Comparison of ENCODE assay signal across 9 mouse cellular contexts in genomic region chr19:41835816-41836215, GRCm38 (mm10). TPM values are rescaled to one million over a fixed set of nuclear protein-coding genes. Genes with fewer than 3 reads are reported as not detected.
DNase-seq lines count a peak whose midpoint lies in the region; ATAC-seq lines count a peak whose summit lies in the region.
"Had no signal": no experiment of that assay in that cellular context is flagged by ENCODE, and none has a peak within 500 bp of the region (broad histone marks: within the 10 kb centered on the region; RNA-seq: fewer than 3 reads in every experiment).

No protein-coding gene starts in this region.

- H3K9me3 ChIP-seq in neural tube, embryonic 11.5 days (ENCODE audit: control insufficient read depth, low read length): no peaks in the 10 kb centered on the region

- no peak for ATAC-seq in neural tube, embryonic 11.5 days (ENCODE audit: insufficient read depth, low FRiP score, low TSS enrichment)
- peak; percentile 56 for ATAC-seq in granulocyte monocyte progenitor cell, adult 5-6 weeks (replicated peaks; ENCODE audit: poor library complexity, severe bottlenecking)
- peak; percentile 79 for ATAC-seq in megakaryocyte progenitor cell, adult 5-6 weeks (replicated peaks; ENCODE audit: poor library complexity)

- no peak overlapping the region for H3K4me3 ChIP-seq in neural tube, embryonic 11.5 days (ENCODE audit: low read depth, low read length)
- H3K4me3 ChIP-seq: left cerebral cortex, adult 2 months had no signal

- peaks cover 13% of the 10 kb centered on the region; the same call in 1 of the 2 replicates for H3K4me1 ChIP-seq in neural tube, embryonic 11.5 days (ENCODE audit: control insufficient read depth, insufficient read depth, low read length)

- peaks cover 8% of the 10 kb centered on the region; the same call in 1 of the 2 replicates for H3K27me3 ChIP-seq in neural tube, embryonic 11.5 days (ENCODE audit: control insufficient read depth, insufficient read depth, low read length)

- H3K9ac ChIP-seq in neural tube, embryonic 11.5 days (ENCODE audit: low read length): no peak overlapping the region

- H3K27ac ChIP-seq in neural tube, embryonic 11.5 days (ENCODE audit: low read depth, low read length): no peak overlapping the region
- H3K27ac ChIP-seq: left cerebral cortex, adult 2 months had no signal

- no peak for DNase-seq in neural tube, embryonic 11.5 days (ENCODE audit: low spot score)
- DNase-seq in neural tube, embryonic 10.5 days (ENCODE audit: extremely low spot score, low spot score): no peak
- peak; percentile 76 for DNase-seq in c-Kit-negative CD71-positive TER-119-positive erythroid progenitor cells, embryonic 14.5 days (ENCODE audit: low read depth, low spot score)
- DNase-seq in layer of hippocampus, adult 9-11 months: peak; percentile 63
- DNase-seq in thymus, postnatal 25 days: peak; percentile 27
- DNase-seq in urinary bladder, postnatal 10 days (ENCODE audit: low spot score): no peak

- H3K36me3 ChIP-seq in neural tube, embryonic 11.5 days (ENCODE audit: control insufficient read depth, insufficient read depth, low read length): no peaks in the 10 kb centered on the region

- H3K4me2 ChIP-seq in neural tube, embryonic 11.5 days (ENCODE audit: low read depth): peak overlapping the region; percentile 19; the same call in 1 of the 2 replicates

- WGBS in neural tube, embryonic 11.5 days: 1% methylated on average over 6 of the region's 6 CpGs

RNA-seq across cellular contexts. Expression of gene Frat1, which starts 6.0 kb away (rescaled TPM):
- 8.6 and 8.9 TPM in 2 replicates for polyA plus RNA-seq in neural tube, embryonic 11.5 days (2014; fragmentation: Nextera tagmentation; extraction: Ambion mirVana)
- 2.6 and 5.6 TPM in 2 replicates for total RNA-seq in granulocyte monocyte progenitor cell, adult 5-6 weeks (2014; fragmentation: Nextera tagmentation)
- total RNA-seq in granulocyte monocyte progenitor cell, adult 5-6 weeks (2017): 10.0 and 11.2 TPM in 2 replicates
- total RNA-seq in megakaryocyte progenitor cell, adult 5-6 weeks (2015): 9.1 TPM in 2 replicates
- 9.5 and 11.7 TPM in 2 replicates for total RNA-seq in megakaryocyte progenitor cell, adult 5-6 weeks (2017)

RNA-seq across cellular contexts. Expression of gene Frat2, which starts 12.1 kb away (rescaled TPM):
- 6.5 and 8.7 TPM in 2 replicates for polyA plus RNA-seq in neural tube, embryonic 11.5 days (2014; fragmentation: Nextera tagmentation; extraction: Ambion mirVana)
- 18.9 and 20.6 TPM in 2 replicates for total RNA-seq in granulocyte monocyte progenitor cell, adult 5-6 weeks (2014; fragmentation: Nextera tagmentation)
- 25.7 and 33.4 TPM in 2 replicates for total RNA-seq in granulocyte monocyte progenitor cell, adult 5-6 weeks (2017)
- total RNA-seq in megakaryocyte progenitor cell, adult 5-6 weeks (2015): 25.2 and 27.8 TPM in 2 replicates
- 28.2 and 29.8 TPM in 2 replicates for total RNA-seq in megakaryocyte progenitor cell, adult 5-6 weeks (2017)

RNA-seq across cellular contexts. Expression of gene Arhgap19, which starts 34.0 kb away (rescaled TPM):
- 37.0 and 37.3 TPM in 2 replicates for polyA plus RNA-seq in neural tube, embryonic 11.5 days (2014; fragmentation: Nextera tagmentation; extraction: Ambion mirVana)
- total RNA-seq in granulocyte monocyte progenitor cell, adult 5-6 weeks (2014; fragmentation: Nextera tagmentation): 19.8 and 25.9 TPM in 2 replicates
- 43.2 and 55.3 TPM in 2 replicates for total RNA-seq in granulocyte monocyte progenitor cell, adult 5-6 weeks (2017)
- 48.6 and 50.6 TPM in 2 replicates for total RNA-seq in megakaryocyte progenitor cell, adult 5-6 weeks (2015)
- 56.7 and 57.3 TPM in 2 replicates for total RNA-seq in megakaryocyte progenitor cell, adult 5-6 weeks (2017)

Comparison
In these comparisons a context has a peak if more than half of its experiments do, and no peak if none do; other contexts are left out.
1. DNase-seq: peak in c-Kit-negative CD71-positive TER-119-positive erythroid progenitor cells, embryonic 14.5 days (single experiment), layer of hippocampus, adult 9-11 months (single experiment) and thymus, postnatal 25 days (single experiment); none in neural tube, embryonic 11.5 days (single experiment), neural tube, embryonic 10.5 days (single experiment) and urinary bladder, postnatal 10 days (single experiment).